Mouse (Mus musculus): ENCODE measurements around the gene Tmem107. TPM values are rescaled to one million over a fixed set of nuclear protein-coding genes. Genes with fewer than 3 reads are reported as not detected.

Gene Tmem107
- polyA plus RNA-seq, 1 experiment from 2014 or later: 62.2 TPM

DNA sequence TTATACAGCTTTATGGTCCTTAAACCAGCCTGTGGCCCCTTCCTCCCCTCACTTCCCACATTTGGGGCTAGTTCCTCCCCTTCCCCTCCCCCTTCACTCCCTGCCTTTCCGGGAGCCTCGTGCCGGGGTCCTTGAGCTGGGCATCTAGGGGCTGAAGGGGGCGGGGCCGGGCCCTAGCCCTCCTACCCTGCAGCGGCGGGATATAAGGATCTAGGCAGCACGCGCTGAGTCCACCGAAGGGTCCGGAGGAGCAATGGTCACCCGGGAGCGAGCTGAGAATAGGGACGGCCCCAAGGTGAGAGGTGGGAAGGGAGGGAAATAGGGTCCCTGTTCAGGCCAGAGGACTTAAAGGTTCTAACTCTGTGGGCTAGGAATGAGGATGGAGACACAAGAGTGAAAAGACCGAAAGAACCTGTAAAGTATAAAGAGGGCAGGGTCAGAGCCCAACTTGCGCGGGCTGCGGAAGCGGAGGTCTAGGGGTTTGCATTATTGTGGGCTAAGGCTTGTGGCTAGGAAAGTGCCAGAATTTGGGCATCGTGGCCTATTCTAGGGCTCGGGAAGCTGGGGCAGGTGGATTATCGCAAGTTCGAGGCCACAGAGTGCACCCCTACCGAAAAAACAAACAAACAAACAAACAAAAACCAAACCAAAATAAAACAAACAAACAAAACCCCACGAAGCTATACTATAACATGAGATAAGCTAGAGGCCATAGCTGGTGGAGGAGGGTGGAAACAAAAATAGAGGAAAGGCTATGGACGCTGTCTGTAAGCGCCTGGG is 49.8 kb downstream of the Tmem107 start, which contains the start of gene Hes7:
TSS of gene Hes7 (plus strand) at position 184 of the 780 bp plus-strand sequence.
- WGBS: 2% methylated on average over 27 of the region's 27 CpGs
- Histone ChIP-seq H3K27ac (ENCODE audit: low read depth, low read length) (no peak within 1 kb of the TSS), H3K4me3 (ENCODE audit: low read length) (peak within 1 kb of the TSS; percentile 80), H3K27me3 (ENCODE audit: control insufficient read depth, insufficient read depth, low read length) (no peaks in the 10 kb centered on the region), H3K4me1 (ENCODE audit: control insufficient read depth, insufficient read depth, low read length) (peaks cover 20% of the 10 kb centered on the region; the same call in 1 of the 2 replicates), H3K36me3 (ENCODE audit: control insufficient read depth, insufficient read depth, low read length) (no peaks in the 10 kb centered on the region), H3K9ac (ENCODE audit: low read depth, low read length) (peak within 1 kb of the TSS; percentile 62), H3K9me3 (ENCODE audit: control insufficient read depth, low read length) (no peaks in the 10 kb centered on the region), H3K4me2 (replicated peaks; ENCODE audit: low read depth, low read length) (peak within 1 kb of the TSS; percentile 95)
- ATAC-seq (ENCODE audit: low FRiP score, low TSS enrichment): no peak

DNA sequence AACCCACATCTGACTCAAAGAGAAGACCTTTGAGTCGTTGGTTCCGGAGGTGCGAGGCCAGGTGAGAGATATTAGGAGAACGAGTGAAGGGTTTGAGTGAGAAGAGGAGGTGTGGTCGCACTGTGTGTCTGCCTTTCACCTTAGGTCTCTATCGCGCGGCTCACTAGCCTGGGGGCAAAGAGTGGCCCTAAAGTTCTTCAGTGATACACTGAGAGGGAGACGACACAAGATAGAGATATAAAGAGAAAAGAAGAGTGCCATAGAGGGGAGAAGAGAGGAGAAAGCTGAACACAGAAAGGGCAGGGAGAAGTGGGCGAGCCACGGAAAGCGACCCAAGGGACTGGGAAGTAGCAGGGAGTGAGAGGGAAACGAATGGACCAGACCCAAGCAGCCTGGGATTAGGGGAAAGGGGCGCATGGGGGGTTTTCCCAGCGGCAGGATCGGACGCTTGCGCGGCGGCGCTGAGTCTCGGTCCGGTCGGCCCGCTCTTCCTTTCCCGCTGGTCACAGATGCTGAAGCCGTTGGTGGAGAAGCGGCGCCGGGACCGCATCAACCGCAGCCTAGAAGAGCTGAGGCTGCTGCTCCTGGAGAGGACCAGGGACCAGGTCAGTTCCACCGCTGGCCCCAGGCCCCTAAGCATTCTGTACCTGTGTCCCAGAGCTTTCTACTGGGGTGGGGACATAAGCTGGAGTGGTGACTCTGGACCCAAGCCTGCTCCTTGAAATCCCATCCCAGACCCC is 50.6 kb downstream of the Tmem107 start:
- peaks cover 26% of the 10 kb centered on the region; the same call in 1 of the 2 replicates for H3K4me1 ChIP-seq (ENCODE audit: control insufficient read depth, insufficient read depth, low read length)
- ATAC-seq (ENCODE audit: low FRiP score, low TSS enrichment): no peak
- no peak overlapping the region for H3K27ac ChIP-seq (ENCODE audit: low read depth, low read length)

DNA sequence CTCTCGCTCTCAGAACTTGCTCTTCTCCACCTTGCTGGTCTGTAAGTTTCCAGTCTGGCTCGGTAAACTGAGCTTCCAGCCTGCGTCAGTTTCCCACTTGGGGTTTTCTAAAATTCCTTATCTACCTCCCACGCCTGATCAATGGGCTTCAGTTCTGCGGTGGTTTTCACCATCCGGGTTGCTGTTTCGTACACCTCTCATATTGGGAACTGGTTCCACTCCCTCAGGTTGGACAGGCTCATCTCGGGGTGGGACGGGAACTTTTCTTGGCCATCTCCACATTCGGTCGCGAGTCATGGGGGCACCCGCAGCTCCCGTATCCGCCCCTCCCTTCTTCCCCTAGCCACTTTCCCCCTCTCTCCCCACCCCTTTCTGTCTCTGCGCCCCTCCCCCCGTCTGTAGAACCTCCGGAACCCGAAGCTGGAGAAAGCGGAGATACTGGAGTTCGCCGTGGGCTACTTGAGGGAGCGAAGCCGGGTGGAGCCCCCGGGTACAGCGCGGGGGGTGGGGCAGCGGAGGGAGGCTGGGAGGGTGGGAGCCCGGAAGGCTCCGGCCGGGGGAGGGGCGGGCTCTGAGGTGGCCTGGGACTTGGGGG is 51.2 kb downstream of the Tmem107 start:
- Histone ChIP-seq H3K4me3 (ENCODE audit: low read length) (peak overlapping the region; percentile 80), H3K4me2 (replicated peaks; ENCODE audit: low read depth, low read length) (peak overlapping the region; percentile 95), H3K9ac (ENCODE audit: low read depth, low read length) (peak overlapping the region; percentile 62), H3K36me3 (ENCODE audit: control insufficient read depth, insufficient read depth, low read length) (no peaks in the 10 kb centered on the region), H3K27me3 (ENCODE audit: control insufficient read depth, insufficient read depth, low read length) (no peaks in the 10 kb centered on the region), H3K4me1 (ENCODE audit: control insufficient read depth, insufficient read depth, low read length) (peaks cover 30% of the 10 kb centered on the region; the same call in 1 of the 2 replicates), H3K27ac (ENCODE audit: low read depth, low read length) (peak overlapping the region; percentile 78; the same call in 1 of the 2 replicates), H3K9me3 (ENCODE audit: control insufficient read depth, low read length) (no peaks in the 10 kb centered on the region)
- 1% methylated on average over 28 of the region's 32 CpGs for WGBS
- ATAC-seq (ENCODE audit: low FRiP score, low TSS enrichment): no peak

More for the DNA sequence above, 50.6 kb downstream of the Tmem107 start:
- Histone ChIP-seq H3K36me3 (ENCODE audit: control insufficient read depth, insufficient read depth, low read length) (no peaks in the 10 kb centered on the region), H3K9me3 (ENCODE audit: control insufficient read depth, low read length) (no peaks in the 10 kb centered on the region), H3K4me2 (replicated peaks; ENCODE audit: low read depth, low read length) (peak overlapping the region; percentile 95), H3K9ac (ENCODE audit: low read depth, low read length) (peak overlapping the region; percentile 62), H3K4me3 (ENCODE audit: low read length) (peak overlapping the region; percentile 80), H3K27me3 (ENCODE audit: control insufficient read depth, insufficient read depth, low read length) (no peaks in the 10 kb centered on the region)
- under 1% methylated on average over 33 of the region's 33 CpGs for WGBS

DNA sequence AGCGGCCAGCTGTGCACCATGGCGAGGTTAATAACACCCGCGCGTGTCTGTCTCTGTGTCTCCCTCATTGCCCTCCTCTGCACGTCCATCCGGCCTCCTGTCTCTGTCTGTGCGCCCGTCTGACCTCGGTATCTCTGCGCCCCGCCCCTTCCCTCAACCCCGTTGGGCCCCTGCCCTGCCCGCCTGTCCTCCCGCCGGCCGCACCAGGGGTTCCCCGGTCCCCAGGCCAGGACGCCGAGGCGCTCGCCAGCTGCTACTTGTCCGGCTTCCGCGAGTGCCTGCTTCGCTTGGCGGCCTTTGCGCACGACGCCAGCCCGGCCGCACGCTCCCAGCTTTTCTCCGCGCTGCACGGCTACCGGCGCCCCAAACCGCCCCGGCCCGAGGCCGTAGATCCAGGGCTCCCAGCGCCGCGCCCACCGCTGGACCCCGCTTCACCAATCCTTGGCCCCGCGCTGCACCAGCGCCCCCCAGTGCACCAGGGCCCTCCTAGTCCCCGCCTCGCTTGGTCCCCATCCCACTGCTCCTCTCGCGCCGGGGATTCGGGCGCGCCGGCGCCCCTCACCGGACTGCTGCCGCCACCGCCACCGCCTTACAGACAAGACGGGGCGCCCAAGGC is 51.8 kb downstream of the Tmem107 start, which contains the start of gene 9130213A22Rik:
TSS of gene 9130213A22Rik (minus strand) at position 254 of the 616 bp plus-strand sequence.
- Histone ChIP-seq H3K9me3 (ENCODE audit: control insufficient read depth, low read length) (no peaks in the 10 kb centered on the region), H3K27ac (ENCODE audit: low read depth, low read length) (peak within 1 kb of the TSS; percentile 78), H3K4me2 (replicated peaks; ENCODE audit: low read depth, low read length) (peak within 1 kb of the TSS; percentile 95), H3K4me3 (ENCODE audit: low read length) (peak within 1 kb of the TSS; percentile 80), H3K36me3 (ENCODE audit: control insufficient read depth, insufficient read depth, low read length) (no peaks in the 10 kb centered on the region), H3K4me1 (ENCODE audit: control insufficient read depth, insufficient read depth, low read length) (peaks cover 30% of the 10 kb centered on the region; the same call in 1 of the 2 replicates), H3K27me3 (ENCODE audit: control insufficient read depth, insufficient read depth, low read length) (no peaks in the 10 kb centered on the region), H3K9ac (ENCODE audit: low read depth, low read length) (peak within 1 kb of the TSS; percentile 62)
- under 1% methylated on average over 62 of the region's 66 CpGs for WGBS
- ATAC-seq (ENCODE audit: low FRiP score, low TSS enrichment): peak; percentile 65

Other genes with a start within 250 kb of the Tmem107 start
- 46.7 and 70.6 TPM in 2 replicates for gene Ndel1, start 198.9 kb upstream of the Tmem107 start, polyA plus RNA-seq (2014; fragmentation: Nextera tagmentation; extraction: Ambion mirVana)
- gene Rnf222, start 182.3 kb upstream of the Tmem107 start, polyA plus RNA-seq (2014; fragmentation: Nextera tagmentation; extraction: Ambion mirVana): 0.05 and 0.06 TPM in 2 replicates
- gene Rpl26, start 169.2 kb upstream of the Tmem107 start, polyA plus RNA-seq (2014; fragmentation: Nextera tagmentation; extraction: Ambion mirVana): 1,184 and 1,677 TPM in 2 replicates
- gene Odf4, start 143.7 kb upstream of the Tmem107 start, polyA plus RNA-seq (2014; fragmentation: Nextera tagmentation; extraction: Ambion mirVana): not detected in 2 replicates
- gene Arhgef15, start 113.3 kb upstream of the Tmem107 start, polyA plus RNA-seq (2014; fragmentation: Nextera tagmentation; extraction: Ambion mirVana): 10.2 and 15.9 TPM in 2 replicates
- gene Slc25a35, start 102.7 kb upstream of the Tmem107 start, polyA plus RNA-seq (2014; fragmentation: Nextera tagmentation; extraction: Ambion mirVana): 3.4 and 4.5 TPM in 2 replicates
- 68.7 and 95.2 TPM in 2 replicates for gene Rangrf, start 95.6 kb upstream of the Tmem107 start, polyA plus RNA-seq (2014; fragmentation: Nextera tagmentation; extraction: Ambion mirVana)
- gene Pfas, start 62.3 kb upstream of the Tmem107 start, polyA plus RNA-seq (2014; fragmentation: Nextera tagmentation; extraction: Ambion mirVana): 33.7 and 47.7 TPM in 2 replicates
- gene Ctc1, start 54.9 kb upstream of the Tmem107 start, polyA plus RNA-seq (2014; fragmentation: Nextera tagmentation; extraction: Ambion mirVana): 44.2 and 62.3 TPM in 2 replicates
- 145 and 155 TPM in 2 replicates for gene Aurkb, start 25.2 kb upstream of the Tmem107 start, polyA plus RNA-seq (2014; fragmentation: Nextera tagmentation; extraction: Ambion mirVana)
- 6.6 and 7.5 TPM in 2 replicates for gene Borcs6, start 11.1 kb upstream of the Tmem107 start, polyA plus RNA-seq (2014; fragmentation: Nextera tagmentation; extraction: Ambion mirVana)
- 57.5 and 86.5 TPM in 2 replicates for gene Vamp2, start 17.7 kb downstream of the Tmem107 start, polyA plus RNA-seq (2014; fragmentation: Nextera tagmentation; extraction: Ambion mirVana)
- gene Per1, start 24.4 kb downstream of the Tmem107 start, polyA plus RNA-seq (2014; fragmentation: Nextera tagmentation; extraction: Ambion mirVana): 6.1 and 8.9 TPM in 2 replicates
- 0.23 and 0.41 TPM in 2 replicates for gene Hes7, start 49.6 kb downstream of the Tmem107 start, polyA plus RNA-seq (2014; fragmentation: Nextera tagmentation; extraction: Ambion mirVana)
- 0.11 and 0.43 TPM in 2 replicates for gene 9130213A22Rik, start 51.8 kb downstream of the Tmem107 start, polyA plus RNA-seq (2014; fragmentation: Nextera tagmentation; extraction: Ambion mirVana)
- 0.54 and 1.1 TPM in 2 replicates for gene Aloxe3, start 55.1 kb downstream of the Tmem107 start, polyA plus RNA-seq (2014; fragmentation: Nextera tagmentation; extraction: Ambion mirVana)
- 0.23 and 0.28 TPM in 2 replicates for gene Alox12b, start 86.2 kb downstream of the Tmem107 start, polyA plus RNA-seq (2014; fragmentation: Nextera tagmentation; extraction: Ambion mirVana)
- 0.24 and 0.36 TPM in 2 replicates for gene Alox8, start 127.0 kb downstream of the Tmem107 start, polyA plus RNA-seq (2014; fragmentation: Nextera tagmentation; extraction: Ambion mirVana)
- 0.07 and 0.11 TPM in 2 replicates for gene Gucy2e, start 166.2 kb downstream of the Tmem107 start, polyA plus RNA-seq (2014; fragmentation: Nextera tagmentation; extraction: Ambion mirVana)